Mouse (Mus musculus) lung, embryonic 15.5 days (tissue): Measurements from ENCODE around the gene Dnajc11. TPM values are rescaled to one million over a fixed set of nuclear protein-coding genes. Genes with fewer than 3 reads are reported as not detected.

ENCODE experiments used
- polyA plus RNA-seq: library from polyadenylated mRNA; unstranded; fragments of >200 nt; fragmentation: Nextera tagmentation; extraction: Ambion mirVana; gene quantifications from 2 replicates; pipeline ENCODE4 v1.2.1, GENCODE M21; 2015

Dnajc11 gene
- polyA plus RNA-seq, 1 experiment from 2014 or later: 64.4 TPM

Other genes starting within 250 kb of the Dnajc11 start
- gene Camta1, start 71.8 kb upstream of the Dnajc11 start, polyA plus RNA-seq: 78.7 and 86.7 TPM in 2 replicates
- gene Thap3, start 55.3 kb downstream of the Dnajc11 start, polyA plus RNA-seq: 40.7 and 41.1 TPM in 2 replicates
- 28.5 and 29.7 TPM in 2 replicates for gene Phf13, start 62.6 kb downstream of the Dnajc11 start, polyA plus RNA-seq
- 15.3 and 16.1 TPM in 2 replicates for gene Klhl21, start 75.1 kb downstream of the Dnajc11 start, polyA plus RNA-seq
- 19.0 and 21.2 TPM in 2 replicates for gene Zbtb48, start 94.0 kb downstream of the Dnajc11 start, polyA plus RNA-seq
- 0.40 and 0.42 TPM in 2 replicates for gene Tas1r1, start 104.9 kb downstream of the Dnajc11 start, polyA plus RNA-seq
- 29.4 and 31.1 TPM in 2 replicates for gene Nol9, start 105.6 kb downstream of the Dnajc11 start, polyA plus RNA-seq
- gene Plekhg5, start 138.8 kb downstream of the Dnajc11 start, polyA plus RNA-seq: 18.9 and 22.3 TPM in 2 replicates
- 1.1 and 1.5 TPM in 2 replicates for gene Tnfrsf25, start 182.2 kb downstream of the Dnajc11 start, polyA plus RNA-seq
- 11.4 and 13.4 TPM in 2 replicates for gene Espn, start 218.7 kb downstream of the Dnajc11 start, polyA plus RNA-seq
- 0.26 and 0.61 TPM in 2 replicates for gene Hes2, start 225.2 kb downstream of the Dnajc11 start, polyA plus RNA-seq
- 67.6 and 72.5 TPM in 2 replicates for gene Acot7, start 244.4 kb downstream of the Dnajc11 start, polyA plus RNA-seq